Mouse (Mus musculus): ENCODE data around the gene Ptbp1.

DNA sequence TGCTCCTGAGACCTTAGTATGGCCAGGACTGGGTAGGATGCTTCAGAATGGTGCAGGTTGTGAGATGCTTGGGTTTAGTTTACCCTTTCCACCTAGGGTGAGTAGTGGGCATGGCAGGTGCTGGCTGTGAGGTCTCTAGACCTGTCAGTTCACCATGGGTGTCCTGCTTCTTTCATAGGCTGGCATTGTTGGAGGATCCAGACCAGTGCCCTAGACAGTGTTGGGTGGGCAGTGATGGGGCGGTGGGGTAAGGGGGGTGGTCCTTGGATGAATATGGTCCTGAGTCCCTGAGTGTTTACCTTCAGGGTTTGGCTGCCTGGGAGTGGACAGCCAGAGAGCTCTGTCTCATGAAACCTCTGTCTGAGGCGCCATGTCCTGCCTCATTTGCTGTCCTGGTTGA is 3.7 kb downstream of the Ptbp1 start:
- TF ChIP-seq CTCF (IDR thresholded peaks at IDR 0.05; ENCODE audit: control insufficient read depth, insufficient read depth, low read length) (no peak), POLR2A (IDR thresholded peaks at IDR 0.05; ENCODE audit: borderline replicate concordance, control insufficient read depth, low read depth, low read length) (no peak)
